In the genomic region with DNA sequence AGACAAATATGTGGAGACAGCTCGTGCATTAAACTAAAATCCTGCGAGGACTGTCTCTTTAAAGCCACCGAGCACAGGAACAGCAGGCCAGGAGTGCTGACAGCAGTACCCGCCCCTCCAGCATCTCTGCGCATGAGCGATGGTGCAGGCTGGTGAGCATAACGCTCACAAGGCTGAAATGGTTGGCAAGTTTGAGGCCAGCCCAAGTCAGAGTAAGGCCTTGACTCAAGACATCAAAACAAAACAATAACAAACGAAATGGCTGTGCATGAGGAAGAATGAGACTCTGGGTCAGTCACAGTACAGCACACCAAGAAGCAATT, we compare ENCODE assay signal across 26 mouse cellular contexts. TPM values are rescaled to one million over a fixed set of nuclear protein-coding genes. Genes with fewer than 3 reads are reported as not detected.
DNase-seq lines count a peak whose midpoint lies in the region; ATAC-seq lines count a peak whose summit lies in the region.
"Had no signal": no experiment of that assay in that cellular context is flagged by ENCODE, and none has a peak within 500 bp of the region (broad histone marks: within the 10 kb centered on the region; RNA-seq: fewer than 3 reads in every experiment).

No protein-coding gene starts in this region.

- DNase-seq in kidney, adult 11 months = peak; percentile 60
- peak; percentile 46 for DNase-seq in ovary, adult 18-20 months (ENCODE audit: low spot score)
- DNase-seq in ovary, postnatal 36 days (ENCODE audit: low spot score) = no peak
- DNase-seq in kidney, postnatal 10 days = peak; percentile 53
- no peak for DNase-seq in thymus, postnatal 4 days
- DNase-seq: cerebellum, postnatal 10 days; gastrocnemius, postnatal 36 days; heart, adult 2 months; heart, postnatal 36 days; layer of hippocampus, postnatal 36 days; liver, embryonic 13.5 days; lung, embryonic 14.5 days had no signal

- WGBS in kidney, embryonic 16.5 days = 57% methylated on average over 8 of the region's 8 CpGs
- WGBS in midbrain, embryonic 16.5 days = 83% methylated on average over 8 of the region's 8 CpGs

- H3K27ac ChIP-seq in kidney, embryonic 16.5 days (ENCODE audit: low read length) = no peak overlapping the region
- H3K27ac ChIP-seq in midbrain, embryonic 16.5 days (ENCODE audit: low read length) = no peak overlapping the region
- H3K27ac ChIP-seq: heart, adult 2 months; hindbrain, embryonic 14.5 days; liver, embryonic 13.5 days; midbrain, embryonic 12.5 days had no signal

- H3K4me3 ChIP-seq in kidney, embryonic 16.5 days (ENCODE audit: low read length) = no peak overlapping the region
- H3K4me3 ChIP-seq in midbrain, embryonic 16.5 days (ENCODE audit: low read depth, low read length) = no peak overlapping the region
- H3K4me3 ChIP-seq: heart, adult 2 months; liver, embryonic 13.5 days; midbrain, embryonic 12.5 days had no signal

- peaks cover 55% of the 10 kb centered on the region for H3K36me3 ChIP-seq in kidney, embryonic 16.5 days (ENCODE audit: insufficient read depth, low read length)
- H3K36me3 ChIP-seq in midbrain, embryonic 16.5 days (ENCODE audit: control insufficient read depth, insufficient read depth, low read length) = peaks cover 11% of the 10 kb centered on the region

- H3K4me1 ChIP-seq in kidney, embryonic 16.5 days (ENCODE audit: insufficient read depth, low read length) = peaks cover 16% of the 10 kb centered on the region
- peaks cover 18% of the 10 kb centered on the region for H3K4me1 ChIP-seq in midbrain, embryonic 16.5 days (ENCODE audit: control insufficient read depth, insufficient read depth, low read length)

- no peaks in the 10 kb centered on the region for H3K9me3 ChIP-seq in kidney, embryonic 16.5 days (ENCODE audit: low read length)
- H3K9me3 ChIP-seq in midbrain, embryonic 16.5 days (replicated peaks; ENCODE audit: control insufficient read depth, low read length, poor library complexity, severe bottlenecking) = no peaks in the 10 kb centered on the region
- H3K9me3 ChIP-seq: G1E; liver, embryonic 13.5 days; midbrain, embryonic 12.5 days had no signal

- H3K4me2 ChIP-seq in kidney, embryonic 16.5 days (replicated peaks; ENCODE audit: low read depth, low read length) = no peak overlapping the region
- no peak overlapping the region for H3K4me2 ChIP-seq in midbrain, embryonic 16.5 days (ENCODE audit: low read length)
- H3K4me2 ChIP-seq: hindbrain, embryonic 14.5 days; liver, embryonic 13.5 days; lung, embryonic 14.5 days; midbrain, embryonic 12.5 days had no signal

- no peak for ATAC-seq in kidney, embryonic 16.5 days (ENCODE audit: low FRiP score, low TSS enrichment)
- ATAC-seq in midbrain, embryonic 16.5 days = no peak
- ATAC-seq: Patski had no signal

- H3K9ac ChIP-seq in kidney, embryonic 16.5 days (replicated peaks; ENCODE audit: low read length) = no peak overlapping the region
- no peak overlapping the region for H3K9ac ChIP-seq in midbrain, embryonic 16.5 days (ENCODE audit: low read depth, low read length)
- H3K9ac ChIP-seq: hindbrain, embryonic 14.5 days; liver, embryonic 13.5 days; lung, embryonic 14.5 days; midbrain, embryonic 12.5 days had no signal

- H3K27me3 ChIP-seq in kidney, embryonic 16.5 days (ENCODE audit: insufficient read depth, low read length) = no peaks in the 10 kb centered on the region
- no peaks in the 10 kb centered on the region for H3K27me3 ChIP-seq in midbrain, embryonic 16.5 days (ENCODE audit: control insufficient read depth, insufficient read depth, low read depth, low read length)
- H3K27me3 ChIP-seq: CH12.LX; liver, embryonic 13.5 days; midbrain, embryonic 12.5 days; Patski had no signal

RNA-seq across cellular contexts. Expression of gene E130309D02Rik, which starts 2.1 kb away (rescaled TPM):
- 39.4 and 43.7 TPM in 2 replicates for polyA plus RNA-seq in kidney, embryonic 16.5 days (2015; fragmentation: Nextera tagmentation; extraction: Ambion mirVana)
- 25.3 and 31.3 TPM in 2 replicates for polyA plus RNA-seq in midbrain, embryonic 16.5 days (2015; fragmentation: Nextera tagmentation; extraction: Ambion mirVana)

RNA-seq across cellular contexts. Expression of gene Zdhhc4, which starts 11.8 kb away (rescaled TPM):
- 81.9 and 82.7 TPM in 2 replicates for polyA plus RNA-seq in kidney, embryonic 16.5 days (2015; fragmentation: Nextera tagmentation; extraction: Ambion mirVana)
- polyA plus RNA-seq in midbrain, embryonic 16.5 days (2015; fragmentation: Nextera tagmentation; extraction: Ambion mirVana) = 70.4 and 71.7 TPM in 2 replicates

RNA-seq across cellular contexts. Expression of gene Zfp853, which starts 23.8 kb away (rescaled TPM):
- polyA plus RNA-seq in kidney, embryonic 16.5 days (2015; fragmentation: Nextera tagmentation; extraction: Ambion mirVana) = 0.05 TPM in 2 replicates
- 0.15 and 0.48 TPM in 2 replicates for polyA plus RNA-seq in midbrain, embryonic 16.5 days (2015; fragmentation: Nextera tagmentation; extraction: Ambion mirVana)
- polyA plus RNA-seq: embryonic facial prominence, embryonic 11.5 days; forebrain, embryonic 11.5 days; heart, embryonic 14.5 days; intestine, embryonic 14.5 days; liver, embryonic 13.5 days; lung, embryonic 14.5 days; midbrain, embryonic 12.5 days; neural tube, embryonic 11.5 days; Patski; testis, adult 2 months had no signal

RNA-seq across cellular contexts. Expression of gene Grid2ip, which starts 39.9 kb away (rescaled TPM):
- polyA plus RNA-seq in kidney, embryonic 16.5 days (2015; fragmentation: Nextera tagmentation; extraction: Ambion mirVana) = 0.05 and 0.07 TPM in 2 replicates
- polyA plus RNA-seq in midbrain, embryonic 16.5 days (2015; fragmentation: Nextera tagmentation; extraction: Ambion mirVana) = 0.80 and 0.87 TPM in 2 replicates
- polyA plus RNA-seq: G1E; heart, adult 2 months; liver, embryonic 13.5 days; neural tube, embryonic 11.5 days; spleen, adult 2 months had no signal

RNA-seq across cellular contexts. Expression of gene Zfp316, which starts 47.4 kb away (rescaled TPM):
- 1.4 and 2.3 TPM in 2 replicates for polyA plus RNA-seq in kidney, embryonic 16.5 days (2015; fragmentation: Nextera tagmentation; extraction: Ambion mirVana)
- 8.7 and 9.6 TPM in 2 replicates for polyA plus RNA-seq in midbrain, embryonic 16.5 days (2015; fragmentation: Nextera tagmentation; extraction: Ambion mirVana)

Comparison
In these comparisons a context has a peak if more than half of its experiments do, and no peak if none do; other contexts are left out.
1. DNase-seq: peak in kidney, adult 11 months (single experiment), ovary, adult 18-20 months (single experiment) and kidney, postnatal 10 days (single experiment); none in ovary, postnatal 36 days (single experiment) and thymus, postnatal 4 days (single experiment).